Mouse (Mus musculus): ENCODE results near the gene Gadd45gip1.
A peak's percentile ranks its signal among the peaks of the same experiment; 100 is the strongest.
"Not testable (repeated sequence)": the region's sequence is repeated elsewhere in the genome, so short reads cannot be mapped to it uniquely, and the experiment has no call there.

Gene Gadd45gip1

GRCm38 (mm10) chr8:84797256-84797797 is 34.0 kb upstream of the Gadd45gip1 start:
- DNase-seq (ENCODE audit: low spot score in 2 of 2), result no peak

GRCm38 (mm10) chr8:84797971-84798370 is 33.4 kb upstream of the Gadd45gip1 start:
- no peak for DNase-seq (ENCODE audit: low spot score in 2 of 2)

GRCm38 (mm10) chr8:84798446-84799135 is 32.7 kb upstream of the Gadd45gip1 start:
- no peak for DNase-seq (ENCODE audit: low spot score in 2 of 2)

GRCm38 (mm10) chr8:84799136-84799931 is 32.0 kb upstream of the Gadd45gip1 start:
- DNase-seq (ENCODE audit: low spot score in 2 of 2), result peak in 1 of 2 experiments; percentile 50

GRCm38 (mm10) chr8:84799999-84800831 is 31.1 kb upstream of the Gadd45gip1 start, which contains the start of gene Nfix:
Nfix (minus strand) TSS chr8:84800344.
- peak in 1 of 2 experiments; percentile 48 for DNase-seq (ENCODE audit: low spot score in 2 of 2)

- DNase-seq (ENCODE audit: low spot score in 2 of 2), result no peak
Measured at GRCm38 (mm10) chr8:84806031-84806430, 25.3 kb upstream of the Gadd45gip1 start.

GRCm38 (mm10) chr8:84809109-84809940 is 22.0 kb upstream of the Gadd45gip1 start:
- DNase-seq (ENCODE audit: low spot score in 2 of 2), result no peak

GRCm38 (mm10) chr8:84809941-84810280 is 21.4 kb upstream of the Gadd45gip1 start:
- no peak for DNase-seq (ENCODE audit: low spot score in 2 of 2)

GRCm38 (mm10) chr8:84810896-84811295 is 20.4 kb upstream of the Gadd45gip1 start:
- peak; percentile 89 to 95 for DNase-seq (ENCODE audit: low spot score in 2 of 2)

- DNase-seq (ENCODE audit: low spot score in 2 of 2), result no peak
Measured at GRCm38 (mm10) chr8:84811303-84811702, 20.0 kb upstream of the Gadd45gip1 start.

GRCm38 (mm10) chr8:84813059-84813458 is 18.3 kb upstream of the Gadd45gip1 start:
- DNase-seq (ENCODE audit: low spot score in 2 of 2), result peak in 1 of 2 experiments; percentile 83

GRCm38 (mm10) chr8:84813830-84814229 is 17.5 kb upstream of the Gadd45gip1 start:
- no peak for DNase-seq (ENCODE audit: low spot score in 2 of 2)

- no peak for DNase-seq (ENCODE audit: low spot score in 2 of 2)
Measured at GRCm38 (mm10) chr8:84814240-84814554, 17.1 kb upstream of the Gadd45gip1 start.

- no peak for DNase-seq (ENCODE audit: low spot score in 2 of 2)
Measured at GRCm38 (mm10) chr8:84814555-84815441, 16.5 kb upstream of the Gadd45gip1 start.

GRCm38 (mm10) chr8:84815547-84815946 is 15.8 kb upstream of the Gadd45gip1 start:
- DNase-seq (ENCODE audit: low spot score in 2 of 2), result peak; percentile 90 to 91

- DNase-seq (ENCODE audit: low spot score in 2 of 2), result no peak
Measured at GRCm38 (mm10) chr8:84816117-84816516, 15.2 kb upstream of the Gadd45gip1 start.

GRCm38 (mm10) chr8:84822723-84823122 is 8.6 kb upstream of the Gadd45gip1 start, which contains the start of gene Dand5:
Dand5 (minus strand) TSS chr8:84822823.
- DNase-seq (ENCODE audit: low spot score in 2 of 2), result no peak

GRCm38 (mm10) chr8:84823653-84824052 is 7.7 kb upstream of the Gadd45gip1 start:
- DNase-seq (ENCODE audit: low spot score in 2 of 2), result peak in 1 of 2 experiments; percentile 63

GRCm38 (mm10) chr8:84825636-84826035 is 5.7 kb upstream of the Gadd45gip1 start:
- no peak for DNase-seq (ENCODE audit: low spot score in 2 of 2)

GRCm38 (mm10) chr8:84826518-84826917 is 4.8 kb upstream of the Gadd45gip1 start:
- DNase-seq (ENCODE audit: low spot score in 2 of 2), result not testable (repeated sequence)
